ENCODE assay signal across 9 mouse cellular contexts in genomic region chr6:99833323-99833722, GRCm38 (mm10).
DNase-seq lines count a peak whose midpoint lies in the region; ATAC-seq lines count a peak whose summit lies in the region.
"Had no signal": no experiment of that assay in that cellular context is flagged by ENCODE, and none has a peak within 500 bp of the region (broad histone marks: within the 10 kb centered on the region; RNA-seq: fewer than 3 reads in every experiment).

No protein-coding gene starts in this region.

- ATAC-seq in forebrain, embryonic 14.5 days, result peak; percentile 84

- 21% methylated on average over 3 of the region's 3 CpGs for WGBS in forebrain, embryonic 14.5 days

- H3K27ac ChIP-seq in forebrain, embryonic 14.5 days (ENCODE audit: low read depth, low read length), result no peak overlapping the region
- H3K27ac ChIP-seq: heart, adult 2 months had no signal

- DNase-seq in layer of hippocampus, adult 11-12 months (ENCODE audit: low spot score), result peak; percentile 8
- no peak for DNase-seq in layer of hippocampus, postnatal 10 days (ENCODE audit: low spot score in 2 of 2)
- DNase-seq in adrenal gland, adult 8-10 months, result peak; percentile 78
- peak; percentile 89 for DNase-seq in forebrain, embryonic 14.5 days (ENCODE audit: low spot score)
- peak; percentile 59 to 79 for DNase-seq in kidney, postnatal 25 days
- peak; percentile 63 for DNase-seq in ovary, postnatal 36 days (ENCODE audit: low spot score)
- DNase-seq in thymus, postnatal 14 days, result no peak
- no peak for DNase-seq in urinary bladder, postnatal 10 days (ENCODE audit: low spot score)

- H3K9ac ChIP-seq in forebrain, embryonic 14.5 days (ENCODE audit: low read length), result no peak overlapping the region

- H3K36me3 ChIP-seq in forebrain, embryonic 14.5 days (ENCODE audit: control insufficient read depth, insufficient read depth, low read length), result no peaks in the 10 kb centered on the region

- no peaks in the 10 kb centered on the region for H3K9me3 ChIP-seq in forebrain, embryonic 14.5 days (replicated peaks; ENCODE audit: control insufficient read depth, low read length)

- H3K27me3 ChIP-seq in forebrain, embryonic 14.5 days (replicated peaks; ENCODE audit: control insufficient read depth, insufficient read depth, low read length), result no peaks in the 10 kb centered on the region

- H3K4me3 ChIP-seq in forebrain, embryonic 14.5 days (ENCODE audit: low read depth, low read length), result no peak overlapping the region
- H3K4me3 ChIP-seq: heart, adult 2 months had no signal

- no peaks in the 10 kb centered on the region for H3K4me1 ChIP-seq in forebrain, embryonic 14.5 days (ENCODE audit: control insufficient read depth, insufficient read depth, low read length)

- no peak overlapping the region for H3K4me2 ChIP-seq in forebrain, embryonic 14.5 days (ENCODE audit: low read length)

Comparison
In these comparisons a context has a peak if more than half of its experiments do, and no peak if none do; other contexts are left out.
1. DNase-seq: peak in layer of hippocampus, adult 11-12 months (single experiment), adrenal gland, adult 8-10 months (single experiment), forebrain, embryonic 14.5 days (single experiment), kidney, postnatal 25 days (2 of 2) and ovary, postnatal 36 days (single experiment); none in layer of hippocampus, postnatal 10 days (0 of 2), thymus, postnatal 14 days (single experiment) and urinary bladder, postnatal 10 days (single experiment).